Mouse (Mus musculus) forebrain, embryonic 16.5 days (tissue): ENCODE measurements around the gene Myl12a. TPM values are rescaled to one million over a fixed set of nuclear protein-coding genes. Genes with fewer than 3 reads are reported as not detected.

Source experiments
- ATAC-seq: fragments of 200-750 bp; cut with Nextera tagmentation; 2 replicates; pipeline ENCODE4 v1.8.0; 2017; ENCODE audit warnings: mild to moderate bottlenecking, moderate library complexity
- H3K27ac ChIP-seq: fragments of 300-500 bp; sonication (generic); 2 replicates; pipeline ENCODE4 v1.5.1; 2014; ENCODE audit warnings: low read length, control low read depth
- H3K27me3 ChIP-seq: fragments of 300-500 bp; sonication (generic); replicated peaks from 2 replicates; pipeline ENCODE4 v1.6.1; 2014; ENCODE audit warnings: low read length; ENCODE audit not compliant: control insufficient read depth, insufficient read depth
- H3K36me3 ChIP-seq: fragments of 300-500 bp; sonication (generic); 2 replicates; pipeline ENCODE4 v1.6.1; 2014; ENCODE audit not compliant: control insufficient read depth, insufficient read depth
- H3K4me1 ChIP-seq: fragments of 300-500 bp; sonication (generic); replicated peaks from 2 replicates; pipeline ENCODE4 v1.6.1; 2014; ENCODE audit warnings: low read length; ENCODE audit not compliant: control insufficient read depth, insufficient read depth
- H3K4me2 ChIP-seq: fragments of 300-500 bp; sonication (generic); 2 replicates; pipeline ENCODE4 v1.6.1; 2014; ENCODE audit warnings: mild to moderate bottlenecking, low read length, control low read depth
- H3K4me3 ChIP-seq: fragments of 300-500 bp; sonication (generic); replicated peaks from 2 replicates; pipeline ENCODE4 v1.5.1; 2014; ENCODE audit warnings: mild to moderate bottlenecking, low read length, control low read depth
- H3K9ac ChIP-seq: fragments of 300-500 bp; sonication (generic); replicated peaks from 2 replicates; pipeline ENCODE4 v1.6.1; 2014; ENCODE audit warnings: low read depth, low read length, control low read depth
- H3K9me3 ChIP-seq: fragments of 300-500 bp; sonication (generic); 2 replicates; pipeline ENCODE4 v1.6.1; 2016; ENCODE audit warnings: low read length; ENCODE audit not compliant: control insufficient read depth
- WGBS: fragments of 180-500 bp; shearing (Covaris S2); extraction: QIAGEN DNeasy Blood & Tissue Kit; methylation state at CpG from one replicate; pipeline ENCODE4 v1.1.7; 2014; 5-methylcytosine and 5-hydroxymethylcytosine counted together
- polyA plus RNA-seq: library from polyadenylated mRNA; unstranded; fragments of >200 nt; fragmentation: Nextera tagmentation; extraction: Ambion mirVana; gene quantifications from 2 replicates; pipeline ENCODE4 v1.2.1, GENCODE M21; 2015

Gene Myl12a
- 110 and 142 TPM in 2 replicates for polyA plus RNA-seq

GRCm38 (mm10) chr17:71002744-71003094 lies at the start of gene Myl12a:
TSS of gene Myl12a (minus strand) at chr17:71002878.
- peak within 1 kb of the TSS; percentile 95 for H3K27ac ChIP-seq
- 1% methylated on average over 14 of the region's 14 CpGs for WGBS
- H3K4me1 ChIP-seq, result peaks cover 13% of the 10 kb centered on the region
- no peaks in the 10 kb centered on the region for H3K36me3 ChIP-seq
- no peaks in the 10 kb centered on the region for H3K27me3 ChIP-seq
- peak within 1 kb of the TSS; percentile 82 for H3K4me2 ChIP-seq
- peak within 1 kb of the TSS; percentile 92 for H3K4me3 ChIP-seq
- ATAC-seq, result peak; percentile 24
- no peaks in the 10 kb centered on the region for H3K9me3 ChIP-seq
- H3K9ac ChIP-seq, result peak within 1 kb of the TSS; percentile 81

GRCm38 (mm10) chr17:71049292-71049691 lies 46.6 kb upstream of the Myl12a start:
- ATAC-seq, result no peak
- H3K4me3 ChIP-seq, result no peak overlapping the region
- no peaks in the 10 kb centered on the region for H3K9me3 ChIP-seq
- no peaks in the 10 kb centered on the region for H3K36me3 ChIP-seq
- no peak overlapping the region for H3K27ac ChIP-seq
- no peaks in the 10 kb centered on the region for H3K27me3 ChIP-seq
- 90% methylated on average over 8 of the region's 8 CpGs for WGBS
- no peak overlapping the region for H3K4me2 ChIP-seq
- H3K9ac ChIP-seq, result no peak overlapping the region
- no peaks in the 10 kb centered on the region for H3K4me1 ChIP-seq

GRCm38 (mm10) chr17:71046856-71047255 lies 44.2 kb upstream of the Myl12a start:
- Histone ChIP-seq H3K4me3 (no peak overlapping the region), H3K4me2 (no peak overlapping the region), H3K4me1 (no peaks in the 10 kb centered on the region), H3K36me3 (no peaks in the 10 kb centered on the region), H3K9me3 (no peaks in the 10 kb centered on the region), H3K27ac (no peak overlapping the region), H3K9ac (no peak overlapping the region), H3K27me3 (no peaks in the 10 kb centered on the region)
- WGBS, result 83% methylated on average over 4 of the region's 4 CpGs
- ATAC-seq, result no peak

GRCm38 (mm10) chr17:71045591-71045990 lies 42.9 kb upstream of the Myl12a start:
- 79% methylated on average over 9 of the region's 9 CpGs for WGBS
- Histone ChIP-seq H3K4me1 (no peaks in the 10 kb centered on the region), H3K36me3 (no peaks in the 10 kb centered on the region), H3K9ac (no peak overlapping the region), H3K27ac (no peak overlapping the region), H3K4me3 (no peak overlapping the region), H3K4me2 (no peak overlapping the region), H3K9me3 (no peaks in the 10 kb centered on the region), H3K27me3 (no peaks in the 10 kb centered on the region)
- ATAC-seq, result no peak

GRCm38 (mm10) chr17:71042645-71043044 lies 40.0 kb upstream of the Myl12a start:
- H3K9ac ChIP-seq, result no peak overlapping the region
- H3K4me2 ChIP-seq, result no peak overlapping the region
- peaks cover 7% of the 10 kb centered on the region for H3K4me1 ChIP-seq
- 86% methylated on average over 1 of the region's 1 CpGs for WGBS
- no peak for ATAC-seq
- H3K9me3 ChIP-seq, result no peaks in the 10 kb centered on the region
- no peak overlapping the region for H3K4me3 ChIP-seq
- no peaks in the 10 kb centered on the region for H3K36me3 ChIP-seq
- no peak overlapping the region for H3K27ac ChIP-seq
- no peaks in the 10 kb centered on the region for H3K27me3 ChIP-seq

- H3K27ac ChIP-seq, result no peak overlapping the region
- ATAC-seq, result no peak
- H3K9ac ChIP-seq, result no peak overlapping the region
- H3K9me3 ChIP-seq, result no peaks in the 10 kb centered on the region
- H3K4me2 ChIP-seq, result no peak overlapping the region
- H3K27me3 ChIP-seq, result no peaks in the 10 kb centered on the region
- H3K4me3 ChIP-seq, result no peak overlapping the region
- WGBS, result 75% methylated on average over 5 of the region's 5 CpGs
- H3K36me3 ChIP-seq, result no peaks in the 10 kb centered on the region
- H3K4me1 ChIP-seq, result peaks cover 7% of the 10 kb centered on the region
These were observed 37.9 kb upstream of the Myl12a start for GRCm38 (mm10) chr17:71040582-71040880.

DNA sequence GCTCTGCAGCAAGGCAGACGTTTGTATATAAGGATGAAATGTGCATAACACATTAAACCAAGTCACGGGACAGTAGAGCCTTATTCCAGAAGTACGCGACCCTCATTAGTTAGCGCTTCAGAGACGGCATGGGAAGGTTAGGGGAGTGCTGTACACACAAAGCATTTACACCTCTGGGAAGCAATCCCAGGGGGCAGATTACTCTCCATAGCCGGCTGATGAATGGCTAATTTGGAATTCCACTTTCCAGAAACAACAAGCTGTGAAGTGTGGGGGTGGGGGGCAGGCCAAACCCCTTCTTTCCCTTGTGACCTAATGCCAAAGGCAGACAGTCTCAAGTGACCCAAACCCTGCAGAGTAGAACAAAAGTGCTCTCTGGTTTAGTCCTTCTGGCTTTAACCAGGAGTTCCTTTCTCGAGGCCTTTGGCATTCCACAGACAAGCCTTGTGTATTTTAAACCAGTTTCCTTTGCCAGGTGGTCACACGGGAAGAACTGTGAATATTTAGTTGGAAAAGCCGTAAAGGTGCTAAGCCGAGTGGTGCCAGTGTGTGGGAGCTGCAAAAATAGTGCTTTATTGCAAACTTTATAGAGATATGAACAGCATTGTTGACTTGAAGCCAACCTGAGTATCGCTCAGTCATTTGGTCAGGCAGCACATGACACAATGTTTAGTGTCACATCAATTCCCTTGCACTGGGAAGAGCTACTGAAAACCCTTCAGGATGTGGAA lies 37.3 kb upstream of the Myl12a start:
- no peaks in the 10 kb centered on the region for H3K36me3 ChIP-seq
- H3K27ac ChIP-seq, result no peak overlapping the region
- ATAC-seq, result peak; percentile 50; the same call in 1 of the 2 replicates
- peaks cover 7% of the 10 kb centered on the region for H3K4me1 ChIP-seq
- H3K27me3 ChIP-seq, result no peaks in the 10 kb centered on the region
- H3K9ac ChIP-seq, result no peak overlapping the region
- no peak overlapping the region for H3K4me3 ChIP-seq
- 12% methylated on average over 12 of the region's 12 CpGs for WGBS
- H3K9me3 ChIP-seq, result no peaks in the 10 kb centered on the region
- no peak overlapping the region for H3K4me2 ChIP-seq

- no peaks in the 10 kb centered on the region for H3K36me3 ChIP-seq
- no peaks in the 10 kb centered on the region for H3K27me3 ChIP-seq
- H3K4me1 ChIP-seq, result peaks cover 7% of the 10 kb centered on the region
- no peaks in the 10 kb centered on the region for H3K9me3 ChIP-seq
- no peak overlapping the region for H3K9ac ChIP-seq
- no peak overlapping the region for H3K4me2 ChIP-seq
- H3K27ac ChIP-seq, result no peak overlapping the region
- WGBS, result 87% methylated on average over 5 of the region's 5 CpGs
- ATAC-seq, result no peak
- H3K4me3 ChIP-seq, result no peak overlapping the region
These were observed 36.1 kb upstream of the Myl12a start for GRCm38 (mm10) chr17:71038812-71039211.

DNA sequence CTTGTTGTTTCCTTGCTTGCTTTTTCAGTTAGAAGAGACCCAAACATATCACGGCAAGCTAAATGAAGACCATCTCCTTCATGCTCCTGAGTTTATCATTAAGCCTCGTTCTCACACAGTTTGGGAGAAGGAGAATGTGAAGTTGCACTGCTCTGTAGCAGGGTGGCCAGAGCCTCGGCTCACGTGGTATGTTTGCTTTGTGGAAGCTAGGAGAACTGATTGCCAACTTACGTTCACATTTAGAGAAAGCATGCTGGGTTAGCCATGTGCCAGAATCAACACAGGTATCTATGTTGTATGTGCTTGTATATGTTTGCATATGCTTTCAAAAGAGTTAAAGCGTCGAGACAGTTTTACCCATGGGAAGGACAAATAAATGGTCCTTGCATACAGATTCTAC lies 34.5 kb upstream of the Myl12a start:
- 89% methylated on average over 7 of the region's 7 CpGs for whole genome bisulfite sequencing
- no peaks in the 10 kb centered on the region for H3K9me3 ChIP-seq
- no peaks in the 10 kb centered on the region for H3K27me3 ChIP-seq
- H3K9ac ChIP-seq, result no peak overlapping the region
- ATAC-seq, result no peak
- no peak overlapping the region for H3K4me2 ChIP-seq
- H3K27ac ChIP-seq, result no peak overlapping the region
- peaks cover 7% of the 10 kb centered on the region for H3K4me1 ChIP-seq
- H3K36me3 ChIP-seq, result no peaks in the 10 kb centered on the region
- no peak overlapping the region for H3K4me3 ChIP-seq

GRCm38 (mm10) chr17:71034472-71034871 lies 31.8 kb upstream of the Myl12a start:
- no peaks in the 10 kb centered on the region for H3K4me1 ChIP-seq
- H3K27ac ChIP-seq, result no peak overlapping the region
- no peaks in the 10 kb centered on the region for H3K27me3 ChIP-seq
- no peaks in the 10 kb centered on the region for H3K9me3 ChIP-seq
- no peaks in the 10 kb centered on the region for H3K36me3 ChIP-seq
- no peak overlapping the region for H3K4me3 ChIP-seq
- no peak for ATAC-seq
- WGBS, result 77% methylated on average over 5 of the region's 5 CpGs
- no peak overlapping the region for H3K4me2 ChIP-seq
- H3K9ac ChIP-seq, result no peak overlapping the region
